Mouse (Mus musculus) 3T3-L1 (cell line): Measurements from ENCODE around the gene Lasp1.
A peak's percentile ranks its signal among the peaks of the same experiment; 100 is the strongest.

Experiments used
- DNase-seq: peaks from one replicate; pipeline ENCODE4 v3.0.0-alpha.2; 2015; ENCODE audit warnings: low read depth, low spot score

Lasp1 gene

GRCm38 (mm10) chr11:97810970-97811369, 12.2 kb downstream of the Lasp1 start:
- DNase-seq: no peak

- DNase-seq: no peak
Observed at GRCm38 (mm10) chr11:97811569-97812362, 13.0 kb downstream of the Lasp1 start.

GRCm38 (mm10) chr11:97812491-97812921, 13.7 kb downstream of the Lasp1 start:
- no peak for DNase-seq

GRCm38 (mm10) chr11:97813085-97813484, 14.3 kb downstream of the Lasp1 start:
- no peak for DNase-seq

- DNase-seq: no peak
Observed at GRCm38 (mm10) chr11:97813746-97814515, 15.1 kb downstream of the Lasp1 start.

- DNase-seq: no peak
Observed at GRCm38 (mm10) chr11:97815736-97816135, 16.9 kb downstream of the Lasp1 start.

- no peak for DNase-seq
Observed at GRCm38 (mm10) chr11:97816176-97816575, 17.4 kb downstream of the Lasp1 start.

- no peak for DNase-seq
Observed at GRCm38 (mm10) chr11:97816916-97817315, 18.1 kb downstream of the Lasp1 start.

- peak; percentile 74 for DNase-seq
Observed at GRCm38 (mm10) chr11:97817379-97817778, 18.6 kb downstream of the Lasp1 start.

GRCm38 (mm10) chr11:97818003-97818402, 19.2 kb downstream of the Lasp1 start:
- no peak for DNase-seq

GRCm38 (mm10) chr11:97818571-97818970, 19.8 kb downstream of the Lasp1 start:
- no peak for DNase-seq

- DNase-seq: no peak
Observed at GRCm38 (mm10) chr11:97819102-97819501, 20.3 kb downstream of the Lasp1 start.

- DNase-seq: no peak
Observed at GRCm38 (mm10) chr11:97819923-97820322, 21.1 kb downstream of the Lasp1 start.

GRCm38 (mm10) chr11:97820840-97821239, 22.0 kb downstream of the Lasp1 start:
- peak; percentile 92 for DNase-seq

- DNase-seq: peak; percentile 73
Observed at GRCm38 (mm10) chr11:97821401-97822064, 22.7 kb downstream of the Lasp1 start.

GRCm38 (mm10) chr11:97822840-97823603, 24.2 kb downstream of the Lasp1 start:
- DNase-seq: no peak

- DNase-seq: no peak
Observed at GRCm38 (mm10) chr11:97824168-97824567, 25.4 kb downstream of the Lasp1 start.

GRCm38 (mm10) chr11:97824895-97825294, 26.1 kb downstream of the Lasp1 start:
- DNase-seq: no peak

GRCm38 (mm10) chr11:97825295-97825694, 26.5 kb downstream of the Lasp1 start:
- DNase-seq: no peak

- no peak for DNase-seq
Observed at GRCm38 (mm10) chr11:97825971-97826370, 27.2 kb downstream of the Lasp1 start.

- DNase-seq: no peak
Observed at GRCm38 (mm10) chr11:97826414-97826813, 27.6 kb downstream of the Lasp1 start.
